Mouse (Mus musculus) liver, embryonic 12.5 days (tissue): ENCODE data around the gene Sema3c. TPM values are rescaled to one million over a fixed set of nuclear protein-coding genes. Genes with fewer than 3 reads are reported as not detected.
A peak's percentile ranks its signal among the peaks of the same experiment; 100 is the strongest.

Experiments used
- ATAC-seq: fragments of 200-750 bp; cut with Nextera tagmentation; 2 replicates; pipeline ENCODE4 v1.8.0; 2017; ENCODE audit warnings: moderate number of reproducible peaks, mild to moderate bottlenecking, moderate library complexity
- H3K27ac ChIP-seq: fragments of 300-500 bp; sonication (generic); 2 replicates; pipeline ENCODE4 v1.5.1; 2016; ENCODE audit warnings: mild to moderate bottlenecking
- H3K27me3 ChIP-seq: fragments of 300-500 bp; sonication (generic); replicated peaks from 2 replicates; pipeline ENCODE4 v1.6.1; 2016; ENCODE audit warnings: mild to moderate bottlenecking, moderate library complexity
- H3K36me3 ChIP-seq: fragments of 300-500 bp; sonication (generic); 2 replicates; pipeline ENCODE4 v1.6.1; 2016; ENCODE audit warnings: mild to moderate bottlenecking, moderate library complexity
- H3K4me1 ChIP-seq: fragments of 300-500 bp; sonication (generic); 2 replicates; pipeline ENCODE4 v1.6.1; 2016
- H3K4me2 ChIP-seq: fragments of 300-500 bp; sonication (generic); 2 replicates; pipeline ENCODE4 v1.6.1; 2016; ENCODE audit warnings: mild to moderate bottlenecking, moderate library complexity
- H3K4me3 ChIP-seq: fragments of 300-500 bp; sonication (generic); 2 replicates; pipeline ENCODE4 v1.5.1; 2016; ENCODE audit warnings: mild to moderate bottlenecking, moderate library complexity
- H3K9ac ChIP-seq: fragments of 300-500 bp; sonication (generic); 2 replicates; pipeline ENCODE4 v1.6.1; 2016; ENCODE audit warnings: mild to moderate bottlenecking, moderate library complexity
- H3K9me3 ChIP-seq: fragments of 300-500 bp; sonication (generic); replicated peaks from 2 replicates; pipeline ENCODE4 v1.6.1; 2016; ENCODE audit warnings: mild to moderate bottlenecking, moderate library complexity
- WGBS: fragments of 180-500 bp; shearing (Covaris S2); methylation state at CpG from one replicate; pipeline ENCODE4 v1.1.7; 2016; ENCODE audit not compliant: insufficient replicate concordance; 5-methylcytosine and 5-hydroxymethylcytosine counted together
- polyA plus RNA-seq: library from polyadenylated mRNA; unstranded; fragments of >200 nt; fragmentation: Nextera tagmentation; extraction: Ambion mirVana; gene quantifications from 2 replicates; pipeline ENCODE4 v1.2.1, GENCODE M21; 2016

The Sema3c gene
- polyA plus RNA-seq, 1 experiment from 2014 or later: 1.2 TPM

- Histone ChIP-seq H3K27me3 (no peaks in the 10 kb centered on the region), H3K9ac (no peak overlapping the region), H3K4me1 (no peaks in the 10 kb centered on the region), H3K4me2 (no peak overlapping the region), H3K9me3 (no peaks in the 10 kb centered on the region), H3K4me3 (no peak overlapping the region), H3K27ac (no peak overlapping the region), H3K36me3 (no peaks in the 10 kb centered on the region)
- WGBS: 59% methylated on average over 3 of the region's 3 CpGs
- no peak for ATAC-seq
Measured at GRCm38 (mm10) chr5:17739805-17740204, 165.7 kb downstream of the Sema3c start.

- Histone ChIP-seq H3K4me1 (no peaks in the 10 kb centered on the region), H3K9ac (no peak overlapping the region), H3K9me3 (no peaks in the 10 kb centered on the region), H3K27me3 (no peaks in the 10 kb centered on the region), H3K27ac (no peak overlapping the region), H3K36me3 (no peaks in the 10 kb centered on the region), H3K4me3 (no peak overlapping the region), H3K4me2 (no peak overlapping the region)
- ATAC-seq: no peak
Measured at GRCm38 (mm10) chr5:17746520-17746919, 172.4 kb downstream of the Sema3c start.

GRCm38 (mm10) chr5:17747143-17747542 lies 173.1 kb downstream of the Sema3c start:
- no peaks in the 10 kb centered on the region for H3K27me3 ChIP-seq
- H3K4me1 ChIP-seq: no peaks in the 10 kb centered on the region
- no peaks in the 10 kb centered on the region for H3K9me3 ChIP-seq
- 43% methylated on average over 5 of the region's 5 CpGs for WGBS
- H3K4me3 ChIP-seq: no peak overlapping the region
- no peak for ATAC-seq
- no peak overlapping the region for H3K9ac ChIP-seq
- no peaks in the 10 kb centered on the region for H3K36me3 ChIP-seq
- H3K27ac ChIP-seq: no peak overlapping the region
- no peak overlapping the region for H3K4me2 ChIP-seq

GRCm38 (mm10) chr5:17748293-17748692 lies 174.2 kb downstream of the Sema3c start:
- WGBS: 54% methylated on average over 3 of the region's 3 CpGs
- H3K9me3 ChIP-seq: no peaks in the 10 kb centered on the region

GRCm38 (mm10) chr5:17753471-17754005 lies 179.5 kb downstream of the Sema3c start:
- WGBS: 66% methylated on average over 7 of the region's 7 CpGs
- H3K36me3 ChIP-seq: no peaks in the 10 kb centered on the region
- H3K4me3 ChIP-seq: no peak overlapping the region
- H3K27ac ChIP-seq: no peak overlapping the region
- H3K27me3 ChIP-seq: no peaks in the 10 kb centered on the region
- H3K4me2 ChIP-seq: no peak overlapping the region
- ATAC-seq: no peak
- H3K4me1 ChIP-seq: no peaks in the 10 kb centered on the region
- H3K9me3 ChIP-seq: no peaks in the 10 kb centered on the region
- no peak overlapping the region for H3K9ac ChIP-seq

More at GRCm38 (mm10) chr5:17748293-17748692, 174.2 kb downstream of the Sema3c start:
- H3K36me3 ChIP-seq: no peaks in the 10 kb centered on the region
- H3K27me3 ChIP-seq: no peaks in the 10 kb centered on the region
- no peak overlapping the region for H3K27ac ChIP-seq
- no peak overlapping the region for H3K4me3 ChIP-seq
- no peaks in the 10 kb centered on the region for H3K4me1 ChIP-seq
- no peak for ATAC-seq
- no peak overlapping the region for H3K9ac ChIP-seq
- H3K4me2 ChIP-seq: no peak overlapping the region

- Histone ChIP-seq H3K9ac (no peak overlapping the region), H3K27me3 (no peaks in the 10 kb centered on the region), H3K4me2 (no peak overlapping the region), H3K27ac (no peak overlapping the region), H3K4me3 (no peak overlapping the region), H3K36me3 (no peaks in the 10 kb centered on the region), H3K9me3 (no peaks in the 10 kb centered on the region), H3K4me1 (no peaks in the 10 kb centered on the region)
- WGBS: 55% methylated on average over 4 of the region's 4 CpGs
- ATAC-seq: no peak
Measured at GRCm38 (mm10) chr5:17766006-17766677, 192.1 kb downstream of the Sema3c start.

- no peak for ATAC-seq
- H3K27me3 ChIP-seq: no peaks in the 10 kb centered on the region
- H3K4me1 ChIP-seq: no peaks in the 10 kb centered on the region
- H3K9me3 ChIP-seq: no peaks in the 10 kb centered on the region
- H3K27ac ChIP-seq: no peak overlapping the region
- no peak overlapping the region for H3K4me2 ChIP-seq
- H3K4me3 ChIP-seq: no peak overlapping the region
- WGBS: 57% methylated on average over 2 of the region's 2 CpGs
- no peaks in the 10 kb centered on the region for H3K36me3 ChIP-seq
- no peak overlapping the region for H3K9ac ChIP-seq
Measured at GRCm38 (mm10) chr5:17770328-17770727, 196.2 kb downstream of the Sema3c start.

- H3K27ac ChIP-seq: no peak overlapping the region
- no peaks in the 10 kb centered on the region for H3K36me3 ChIP-seq
- no peaks in the 10 kb centered on the region for H3K4me1 ChIP-seq
- no peak overlapping the region for H3K9ac ChIP-seq
- peak; percentile 61; the same call in 1 of the 2 replicates for ATAC-seq
- no peak overlapping the region for H3K4me3 ChIP-seq
- 60% methylated on average over 6 of the region's 6 CpGs for WGBS
- H3K4me2 ChIP-seq: no peak overlapping the region
- no peaks in the 10 kb centered on the region for H3K27me3 ChIP-seq
- no peaks in the 10 kb centered on the region for H3K9me3 ChIP-seq
Measured at GRCm38 (mm10) chr5:17776571-17776970, 202.5 kb downstream of the Sema3c start.

Other genes starting within 250 kb of the Sema3c start
- gene Speer4f2, start 201.1 kb upstream of the Sema3c start, polyA plus RNA-seq: not detected in 2 replicates
- not detected in 2 replicates for gene Speer4f1, start 98.2 kb upstream of the Sema3c start, polyA plus RNA-seq